Mouse (Mus musculus) liver, embryonic 14.5 days (tissue): ENCODE data around the gene Spata3.

Source experiments
- CTCF ChIP-seq: IDR thresholded peaks from 2 replicates; pipeline ENCODE4 v1.5.1; 2016; ENCODE audit warnings: antibody characterized with exemption, low read depth, control low read depth
- EP300 ChIP-seq: IDR thresholded peaks from 2 replicates; pipeline ENCODE4 v1.6.1; 2016; ENCODE audit warnings: antibody characterized with exemption, low read depth

- no peak for TF ChIP-seq CTCF
- TF ChIP-seq EP300, result no peak
Observed at GRCm38 (mm10) chr1:86054943-86055342, 38.3 kb downstream of the Spata3 start.
